Mouse (Mus musculus): Measurements from ENCODE around the gene Olfr91. TPM values are rescaled to one million over a fixed set of nuclear protein-coding genes. Genes with fewer than 3 reads are reported as not detected.

Gene Olfr91
- polyA plus RNA-seq, 1 experiment from 2014 or later: not detected

DNA sequence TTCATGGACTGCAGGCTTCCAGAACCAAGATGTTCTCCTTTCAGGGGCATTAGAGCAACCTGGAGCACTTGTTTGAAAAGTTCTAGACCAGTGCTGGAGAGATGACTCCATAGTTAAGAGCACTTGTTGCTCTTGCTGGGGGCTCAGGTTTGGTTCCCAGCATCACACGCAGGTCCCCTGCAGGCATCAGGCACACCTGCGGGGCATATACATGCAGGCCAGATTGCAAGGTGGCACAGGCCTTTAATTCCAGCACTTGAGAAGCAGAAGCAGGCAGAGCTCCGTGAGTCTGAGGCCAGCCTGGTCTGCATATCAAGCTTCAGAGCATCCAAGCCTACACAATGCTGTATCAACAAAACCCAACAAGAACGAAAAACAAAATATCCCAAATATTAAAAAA, 16.4 kb downstream of the Olfr91 start:
- no peaks in the 10 kb centered on the region for H3K36me3 ChIP-seq (ENCODE audit: control insufficient read depth, insufficient read depth, low read length)
- no peaks in the 10 kb centered on the region for H3K9me3 ChIP-seq (ENCODE audit: control insufficient read depth, low read length)
- no peak overlapping the region for H3K27ac ChIP-seq (replicated peaks; ENCODE audit: low read depth, low read length)
- DNase-seq (ENCODE audit: low spot score): no peak
- H3K9ac ChIP-seq (ENCODE audit: low read length): no peak overlapping the region
- no peaks in the 10 kb centered on the region for H3K27me3 ChIP-seq (ENCODE audit: control insufficient read depth, insufficient read depth, low read length)
- no peak for ATAC-seq (ENCODE audit: insufficient number of reproducible peaks, low FRiP score, low TSS enrichment, low read depth)
- H3K4me1 ChIP-seq (ENCODE audit: control insufficient read depth, insufficient read depth, low read length): 0 out of 2 replicates have a peak, but pooled peaks cover 3% of the 10 kb centered on the region
- WGBS: 93% methylated on average over 4 of the region's 4 CpGs
- H3K4me2 ChIP-seq (ENCODE audit: low read depth, severe bottlenecking): no peak overlapping the region
- no peak overlapping the region for H3K4me3 ChIP-seq (ENCODE audit: low read depth, low read length)

DNA sequence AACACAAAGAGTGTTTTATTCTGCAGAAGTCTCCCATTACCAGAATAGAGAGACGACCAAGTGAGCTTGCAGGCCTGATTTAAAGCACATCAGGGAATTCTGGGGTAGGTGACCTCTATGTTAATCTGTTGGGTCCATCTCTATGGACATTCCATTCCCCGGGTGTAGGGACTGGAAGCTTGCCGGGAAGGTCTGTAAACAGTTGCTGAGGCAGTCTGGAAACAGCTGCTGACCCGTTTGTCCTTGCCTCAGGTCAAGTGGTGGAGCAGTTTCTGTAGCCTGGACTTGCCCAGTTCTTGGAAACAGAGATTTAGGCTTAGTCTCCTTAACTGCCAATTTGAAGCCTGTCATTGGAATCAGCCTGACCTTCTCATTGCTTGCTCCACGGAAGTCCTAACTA, 18.0 kb downstream of the Olfr91 start:
- H3K27ac ChIP-seq (replicated peaks; ENCODE audit: low read depth, low read length): no peak overlapping the region
- 0 out of 2 replicates have a peak, but pooled peaks cover 3% of the 10 kb centered on the region for H3K4me1 ChIP-seq (ENCODE audit: control insufficient read depth, insufficient read depth, low read length)
- WGBS: 21% methylated on average over 5 of the region's 5 CpGs
- H3K36me3 ChIP-seq (ENCODE audit: control insufficient read depth, insufficient read depth, low read length): 0 out of 2 replicates have a peak, but pooled peaks cover 4% of the 10 kb centered on the region
- no peaks in the 10 kb centered on the region for H3K9me3 ChIP-seq (ENCODE audit: control insufficient read depth, low read length)
- ATAC-seq (ENCODE audit: insufficient number of reproducible peaks, low FRiP score, low TSS enrichment, low read depth) (no peak), DNase-seq (ENCODE audit: low spot score) (no peak)
- H3K9ac ChIP-seq (ENCODE audit: low read length): no peak overlapping the region
- no peak overlapping the region for H3K4me3 ChIP-seq (ENCODE audit: low read depth, low read length)
- no peaks in the 10 kb centered on the region for H3K27me3 ChIP-seq (ENCODE audit: control insufficient read depth, insufficient read depth, low read length)
- no peak overlapping the region for H3K4me2 ChIP-seq (ENCODE audit: low read depth, severe bottlenecking)

DNA sequence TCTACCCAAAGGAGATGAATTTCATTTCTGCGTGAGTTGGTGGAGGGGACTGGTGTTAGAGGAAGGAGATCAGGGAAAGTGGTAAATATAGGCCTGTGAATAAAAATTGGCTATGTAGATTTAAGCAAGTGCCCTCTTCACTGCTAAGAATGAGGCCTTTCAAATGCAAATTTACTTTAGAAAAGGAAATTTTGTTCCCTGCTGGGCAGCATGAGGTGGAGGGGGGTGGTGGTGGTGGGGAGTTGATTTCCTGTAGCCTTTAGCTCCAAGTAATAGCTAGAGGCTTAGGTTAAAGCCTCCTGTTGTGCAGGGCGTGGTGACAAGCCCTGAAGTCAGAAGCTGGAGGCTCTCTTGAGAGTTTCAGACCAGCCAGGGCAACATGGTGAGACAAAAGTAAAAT, 19.1 kb downstream of the Olfr91 start:
- no peak for ATAC-seq (ENCODE audit: insufficient number of reproducible peaks, low FRiP score, low TSS enrichment, low read depth)
- Histone ChIP-seq H3K9ac (ENCODE audit: low read length) (no peak overlapping the region), H3K4me1 (ENCODE audit: control insufficient read depth, insufficient read depth, low read length) (0 out of 2 replicates have a peak, but pooled peaks cover 3% of the 10 kb centered on the region), H3K9me3 (ENCODE audit: control insufficient read depth, low read length) (no peaks in the 10 kb centered on the region), H3K4me3 (ENCODE audit: low read depth, low read length) (no peak overlapping the region), H3K4me2 (ENCODE audit: low read depth, severe bottlenecking) (no peak overlapping the region), H3K27ac (replicated peaks; ENCODE audit: low read depth, low read length) (no peak overlapping the region), H3K36me3 (ENCODE audit: control insufficient read depth, insufficient read depth, low read length) (0 out of 2 replicates have a peak, but pooled peaks cover 4% of the 10 kb centered on the region), H3K27me3 (ENCODE audit: control insufficient read depth, insufficient read depth, low read length) (no peaks in the 10 kb centered on the region)
- no peak for DNase-seq (ENCODE audit: low spot score)
- WGBS: 31% methylated on average over 2 of the region's 2 CpGs

DNA sequence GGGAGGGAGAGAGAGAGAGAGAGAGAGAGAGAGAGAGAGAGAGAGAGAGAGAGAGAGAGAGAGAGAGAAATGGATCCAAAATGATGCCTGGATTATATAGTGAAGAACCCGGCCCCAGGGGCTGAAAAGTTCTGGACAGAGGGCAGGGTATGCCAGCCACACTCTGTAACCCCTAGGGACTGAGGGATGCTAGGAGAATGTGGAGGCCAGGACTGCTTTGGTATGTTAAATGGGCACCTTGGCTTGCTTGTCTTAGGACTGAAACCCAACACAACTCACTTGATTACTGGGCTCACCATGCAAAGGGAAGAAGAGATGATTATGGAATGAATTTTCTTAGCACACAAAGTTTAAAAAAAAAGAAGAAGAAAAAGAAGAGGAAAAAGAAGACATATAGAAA, 19.9 kb downstream of the Olfr91 start:
- Histone ChIP-seq H3K4me2 (ENCODE audit: low read depth, severe bottlenecking) (no peak overlapping the region), H3K9me3 (ENCODE audit: control insufficient read depth, low read length) (no peaks in the 10 kb centered on the region), H3K4me3 (ENCODE audit: low read depth, low read length) (no peak overlapping the region), H3K9ac (ENCODE audit: low read length) (no peak overlapping the region), H3K27me3 (ENCODE audit: control insufficient read depth, insufficient read depth, low read length) (no peaks in the 10 kb centered on the region), H3K4me1 (ENCODE audit: control insufficient read depth, insufficient read depth, low read length) (0 out of 2 replicates have a peak, but pooled peaks cover 3% of the 10 kb centered on the region), H3K36me3 (ENCODE audit: control insufficient read depth, insufficient read depth, low read length) (0 out of 2 replicates have a peak, but pooled peaks cover 4% of the 10 kb centered on the region), H3K27ac (replicated peaks; ENCODE audit: low read depth, low read length) (no peak overlapping the region)
- DNase-seq (ENCODE audit: low spot score) (no peak), ATAC-seq (ENCODE audit: insufficient number of reproducible peaks, low FRiP score, low TSS enrichment, low read depth) (no peak)
- 24% methylated on average over 1 of the region's 1 CpGs for WGBS

GRCm38 (mm10) chr17:37075766-37076165, 22.3 kb downstream of the Olfr91 start:
- Histone ChIP-seq H3K9ac (ENCODE audit: low read length) (no peak overlapping the region), H3K27me3 (ENCODE audit: control insufficient read depth, insufficient read depth, low read length) (no peaks in the 10 kb centered on the region), H3K9me3 (ENCODE audit: control insufficient read depth, low read length) (no peaks in the 10 kb centered on the region), H3K27ac (replicated peaks; ENCODE audit: low read depth, low read length) (no peak overlapping the region), H3K4me3 (ENCODE audit: low read depth, low read length) (no peak overlapping the region), H3K4me2 (ENCODE audit: low read depth, severe bottlenecking) (no peak overlapping the region), H3K36me3 (ENCODE audit: control insufficient read depth, insufficient read depth, low read length) (peaks cover 4% of the 10 kb centered on the region; the same call in 1 of the 2 replicates), H3K4me1 (ENCODE audit: control insufficient read depth, insufficient read depth, low read length) (0 out of 2 replicates have a peak, but pooled peaks cover 3% of the 10 kb centered on the region)
- DNase-seq (ENCODE audit: low spot score): no peak
- WGBS: 92% methylated on average over 2 of the region's 2 CpGs
- ATAC-seq (ENCODE audit: insufficient number of reproducible peaks, low FRiP score, low TSS enrichment, low read depth): no peak

- H3K4me1 ChIP-seq (ENCODE audit: control insufficient read depth, insufficient read depth, low read length): 0 out of 2 replicates have a peak, but pooled peaks cover 3% of the 10 kb centered on the region
- no peaks in the 10 kb centered on the region for H3K27me3 ChIP-seq (ENCODE audit: control insufficient read depth, insufficient read depth, low read length)
- H3K4me3 ChIP-seq (ENCODE audit: low read depth, low read length): no peak overlapping the region
- DNase-seq (ENCODE audit: low spot score): no peak
- ATAC-seq (ENCODE audit: insufficient number of reproducible peaks, low FRiP score, low TSS enrichment, low read depth): no peak
- no peak overlapping the region for H3K27ac ChIP-seq (replicated peaks; ENCODE audit: low read depth, low read length)
- no peak overlapping the region for H3K9ac ChIP-seq (ENCODE audit: low read length)
- 84% methylated on average over 6 of the region's 6 CpGs for WGBS
- no peak overlapping the region for H3K4me2 ChIP-seq (ENCODE audit: low read depth, severe bottlenecking)
- peaks cover 4% of the 10 kb centered on the region; the same call in 1 of the 2 replicates for H3K36me3 ChIP-seq (ENCODE audit: control insufficient read depth, insufficient read depth, low read length)
- H3K9me3 ChIP-seq (ENCODE audit: control insufficient read depth, low read length): no peaks in the 10 kb centered on the region
Measured at GRCm38 (mm10) chr17:37075181-37075580, 22.9 kb downstream of the Olfr91 start.

- WGBS: 64% methylated on average over 11 of the region's 11 CpGs
- H3K36me3 ChIP-seq (ENCODE audit: control insufficient read depth, insufficient read depth, low read length): peaks cover 5% of the 10 kb centered on the region; the same call in 1 of the 2 replicates
- H3K9ac ChIP-seq (ENCODE audit: low read length): no peak overlapping the region
- DNase-seq (ENCODE audit: low spot score): no peak
- no peak for ATAC-seq (ENCODE audit: insufficient number of reproducible peaks, low FRiP score, low TSS enrichment, low read depth)
- no peak overlapping the region for H3K27ac ChIP-seq (replicated peaks; ENCODE audit: low read depth, low read length)
- no peak overlapping the region for H3K4me2 ChIP-seq (ENCODE audit: low read depth, severe bottlenecking)
- H3K27me3 ChIP-seq (ENCODE audit: control insufficient read depth, insufficient read depth, low read length): no peaks in the 10 kb centered on the region
- no peak overlapping the region for H3K4me3 ChIP-seq (ENCODE audit: low read depth, low read length)
- no peaks in the 10 kb centered on the region for H3K9me3 ChIP-seq (ENCODE audit: control insufficient read depth, low read length)
- no peaks in the 10 kb centered on the region for H3K4me1 ChIP-seq (ENCODE audit: control insufficient read depth, insufficient read depth, low read length)
Measured at GRCm38 (mm10) chr17:37072730-37073276, 25.3 kb downstream of the Olfr91 start.

DNA sequence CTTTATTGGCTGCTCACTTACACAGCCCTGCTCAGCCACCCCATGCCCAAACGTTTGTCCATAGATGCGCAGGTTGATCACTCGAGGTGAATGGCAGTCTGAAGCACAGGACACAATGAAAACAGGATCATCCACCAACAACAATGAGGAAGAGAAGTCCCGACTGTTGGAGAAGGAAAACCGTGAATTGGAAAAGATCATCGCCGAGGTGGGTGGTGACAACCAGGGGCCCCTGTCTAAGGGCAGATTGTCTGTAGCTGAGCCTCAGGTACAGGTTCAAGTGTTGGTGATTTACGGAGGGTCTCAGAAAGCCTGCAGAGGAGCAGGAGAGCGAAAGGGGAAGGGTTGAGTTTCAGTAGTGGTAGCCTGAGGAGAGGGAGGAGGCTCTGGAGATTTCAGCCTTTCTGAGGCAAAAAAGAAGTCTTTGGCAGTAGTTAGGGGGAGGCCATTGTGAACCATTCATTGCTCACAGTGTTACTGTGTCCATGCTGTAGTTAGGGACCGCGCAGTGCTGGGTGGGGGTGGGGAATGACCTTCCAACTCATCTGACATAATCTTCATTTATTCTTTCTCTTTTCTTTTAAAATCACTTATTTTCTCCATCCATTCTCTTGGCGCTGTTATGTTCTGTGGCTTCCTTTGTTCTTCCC, 25.9 kb downstream of the Olfr91 start:
- Histone ChIP-seq H3K4me2 (ENCODE audit: low read depth, severe bottlenecking) (no peak overlapping the region), H3K9ac (ENCODE audit: low read length) (no peak overlapping the region), H3K27ac (replicated peaks; ENCODE audit: low read depth, low read length) (no peak overlapping the region), H3K27me3 (ENCODE audit: control insufficient read depth, insufficient read depth, low read length) (no peaks in the 10 kb centered on the region), H3K4me1 (ENCODE audit: control insufficient read depth, insufficient read depth, low read length) (no peaks in the 10 kb centered on the region), H3K36me3 (ENCODE audit: control insufficient read depth, insufficient read depth, low read length) (peaks cover 5% of the 10 kb centered on the region; the same call in 1 of the 2 replicates), H3K4me3 (ENCODE audit: low read depth, low read length) (no peak overlapping the region), H3K9me3 (ENCODE audit: control insufficient read depth, low read length) (no peaks in the 10 kb centered on the region)
- 88% methylated on average over 12 of the region's 12 CpGs for WGBS
- DNase-seq (ENCODE audit: low spot score) (no peak), ATAC-seq (ENCODE audit: insufficient number of reproducible peaks, low FRiP score, low TSS enrichment, low read depth) (no peak)
